Mouse (Mus musculus): ENCODE measurements at regions not wholly inside any gene's neighbourhood (a gene's known extent, or its start where the extent isn't known, plus 50 kb on each side); places are given as distances from the start of the nearest gene placed in this dataset.

DNA sequence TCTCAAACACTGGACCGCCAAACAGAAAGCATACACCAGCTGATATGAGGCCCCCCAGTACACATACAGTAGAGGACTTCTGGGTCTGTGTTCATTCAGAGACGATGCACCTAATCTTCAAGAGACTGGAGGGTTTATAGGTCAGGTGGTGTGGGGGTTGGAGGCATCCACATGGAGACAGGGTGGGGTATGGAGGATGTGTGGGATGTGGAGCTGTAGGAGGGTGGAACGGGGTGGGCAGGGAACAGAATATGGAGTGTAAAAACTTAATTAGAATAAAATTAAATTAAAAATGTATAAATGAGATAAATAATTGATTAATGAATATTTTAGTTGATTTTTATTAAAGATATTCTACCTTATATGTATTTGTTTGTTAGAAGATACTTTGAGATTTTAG is 832.9 kb upstream of the Slc10a2 start:
- no peaks in the 10 kb centered on the region for H3K9me3 ChIP-seq (ENCODE audit: control insufficient read depth, low read length)
- WGBS = 74% methylated on average over 3 of the region's 3 CpGs
- no peaks in the 10 kb centered on the region for H3K36me3 ChIP-seq (ENCODE audit: control insufficient read depth, insufficient read depth, low read length)
- H3K4me3 ChIP-seq (ENCODE audit: low read depth, low read length) = no peak overlapping the region
- no peak for DNase-seq (ENCODE audit: low spot score)
- H3K4me1 ChIP-seq (ENCODE audit: control insufficient read depth, insufficient read depth, low read length) = no peaks in the 10 kb centered on the region
- no peak overlapping the region for H3K27ac ChIP-seq (replicated peaks; ENCODE audit: low read depth, low read length)
- no peak overlapping the region for H3K4me2 ChIP-seq (ENCODE audit: low read depth, low read length)
- ATAC-seq (ENCODE audit: low read depth) = no peak
- H3K27me3 ChIP-seq (replicated peaks; ENCODE audit: control insufficient read depth, insufficient read depth, low read length) = no peaks in the 10 kb centered on the region
- no peak overlapping the region for H3K9ac ChIP-seq (ENCODE audit: low read depth, low read length)

DNA sequence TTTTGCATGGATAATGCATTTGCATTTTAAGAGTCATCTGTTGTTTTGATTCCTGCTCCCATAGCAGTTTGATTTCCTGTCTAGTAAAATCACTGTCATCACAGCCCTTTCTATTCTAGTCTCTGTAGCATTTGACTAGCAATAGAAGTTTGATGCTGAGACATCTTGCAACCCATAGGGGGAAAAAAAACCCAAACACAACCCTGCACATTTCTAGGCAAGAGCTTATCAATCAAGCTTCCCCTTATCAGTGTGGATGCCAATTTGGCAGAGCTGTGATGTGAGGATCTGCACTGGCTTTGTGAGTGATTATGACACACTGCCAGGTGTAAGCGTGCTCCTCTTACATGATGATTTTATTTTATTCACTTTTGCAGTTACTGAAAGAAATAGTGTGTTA is 813.0 kb upstream of the Slc10a2 start:
- no peaks in the 10 kb centered on the region for H3K36me3 ChIP-seq (ENCODE audit: control insufficient read depth, insufficient read depth, low read length)
- H3K4me2 ChIP-seq (ENCODE audit: low read depth, low read length) = no peak overlapping the region
- H3K27me3 ChIP-seq (replicated peaks; ENCODE audit: control insufficient read depth, insufficient read depth, low read length) = no peaks in the 10 kb centered on the region
- no peaks in the 10 kb centered on the region for H3K4me1 ChIP-seq (ENCODE audit: control insufficient read depth, insufficient read depth, low read length)
- H3K9ac ChIP-seq (ENCODE audit: low read depth, low read length) = no peak overlapping the region
- no peak overlapping the region for H3K27ac ChIP-seq (replicated peaks; ENCODE audit: low read depth, low read length)
- 88% methylated on average over 1 of the region's 1 CpGs for WGBS
- DNase-seq (ENCODE audit: low spot score) (no peak), ATAC-seq (ENCODE audit: low read depth) (no peak)
- no peak overlapping the region for H3K4me3 ChIP-seq (ENCODE audit: low read depth, low read length)
- H3K9me3 ChIP-seq (ENCODE audit: control insufficient read depth, low read length) = no peaks in the 10 kb centered on the region
